Mouse (Mus musculus) skeletal muscle tissue, adult 2 months (tissue): Measurements from ENCODE around the gene G6pc2.
A peak's percentile ranks its signal among the peaks of the same experiment; 100 is the strongest.

Experiments
- DNase-seq: peaks from one replicate; pipeline ENCODE4 v3.0.0-alpha.2; 2012; ENCODE audit warnings: low read depth, low spot score

G6pc2 gene

DNA sequence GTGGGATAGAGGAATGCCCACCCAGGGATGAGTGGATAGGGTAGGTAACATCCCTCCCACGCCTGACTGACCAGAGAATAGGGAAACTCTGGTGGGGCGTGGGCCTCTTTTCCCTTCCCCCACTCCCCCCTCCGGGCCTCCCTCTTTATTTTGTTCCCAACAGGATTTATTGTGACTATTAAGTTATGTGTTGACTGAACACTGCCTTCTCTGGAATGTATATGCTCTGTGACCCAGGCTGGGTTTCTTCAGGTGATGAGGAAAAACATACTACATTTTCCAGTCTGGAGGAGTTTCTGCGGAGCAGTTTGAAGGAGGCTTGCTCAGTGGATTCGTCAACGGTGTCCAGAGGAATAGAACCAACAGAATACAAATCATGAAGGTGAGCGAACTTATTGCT, at the start of gene G6pc2:
Gene G6pc2, plus strand, starts transcription at position 301 of the 400 bp plus-strand sequence.
- no peak for DNase-seq

DNA sequence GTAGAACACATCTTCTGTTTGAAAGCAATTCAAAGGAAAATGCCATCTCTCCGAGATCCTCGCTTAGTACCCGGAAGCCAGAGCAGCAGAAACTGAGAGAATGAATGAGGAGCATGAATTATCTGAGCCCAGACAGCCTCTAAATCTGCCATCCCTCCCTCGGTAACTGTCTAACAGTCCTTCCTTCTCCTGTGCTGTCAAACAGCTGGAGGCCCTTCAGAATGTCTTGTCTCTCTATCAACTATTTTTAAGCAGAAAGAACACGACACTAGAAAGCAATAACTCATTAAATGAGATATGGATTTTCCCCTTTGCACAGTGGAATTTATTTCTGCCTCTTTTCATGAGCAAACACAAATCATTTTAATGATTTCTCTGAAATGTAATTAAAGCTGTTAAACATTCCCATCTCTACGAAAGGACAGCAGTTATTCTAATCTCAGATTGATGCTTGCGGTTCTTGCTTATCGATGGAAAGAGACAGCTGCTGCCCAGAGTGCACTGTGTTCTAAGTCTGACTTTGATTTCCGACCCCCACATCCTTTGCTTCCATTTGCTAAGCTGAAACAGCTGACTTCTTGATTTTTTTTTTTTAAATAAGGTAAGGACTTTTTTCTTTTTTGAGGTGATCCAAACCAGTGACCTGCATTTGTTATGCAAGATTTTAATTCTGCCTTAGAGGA, 40.3 kb upstream of the G6pc2 start:
- no peak for DNase-seq

DNA sequence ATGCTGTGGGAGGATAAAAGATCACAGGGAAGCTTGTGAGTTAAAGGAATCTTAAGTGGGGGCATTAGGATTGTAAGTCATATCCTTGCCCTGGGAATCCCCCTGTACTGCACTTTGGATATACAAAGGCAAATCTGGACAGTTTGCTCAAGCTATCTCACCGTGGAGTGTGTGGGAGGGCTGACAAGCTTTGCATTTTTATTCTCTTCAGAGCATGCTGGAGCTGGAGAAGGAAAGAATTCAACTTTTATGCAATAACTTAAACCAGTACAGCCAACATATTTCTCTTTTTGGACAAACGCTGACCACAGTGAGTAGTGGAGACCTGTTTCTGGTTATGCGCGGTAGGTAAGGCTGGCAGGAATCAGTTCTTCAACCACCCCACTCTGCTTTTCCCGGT, 35.6 kb upstream of the G6pc2 start:
- DNase-seq: no peak

DNA sequence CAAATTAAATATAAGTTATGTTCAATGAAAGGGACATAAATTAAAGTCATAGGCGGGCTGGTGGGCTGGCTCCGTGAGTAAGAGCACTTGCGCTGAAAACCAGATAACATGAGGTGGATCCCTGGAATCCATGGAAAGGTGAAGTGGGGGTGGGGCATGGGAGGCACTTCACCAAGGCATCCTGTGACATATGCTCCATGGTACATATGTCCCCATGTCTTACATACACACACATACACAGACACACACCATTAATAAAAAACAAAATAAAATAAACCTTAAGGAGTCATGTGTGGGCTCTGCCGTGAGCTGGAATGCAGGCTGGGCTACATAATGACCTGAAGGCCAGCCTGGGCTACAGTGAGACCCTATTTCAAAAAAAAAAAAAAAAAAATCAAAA, 31.2 kb upstream of the G6pc2 start:
- DNase-seq: no peak

DNA sequence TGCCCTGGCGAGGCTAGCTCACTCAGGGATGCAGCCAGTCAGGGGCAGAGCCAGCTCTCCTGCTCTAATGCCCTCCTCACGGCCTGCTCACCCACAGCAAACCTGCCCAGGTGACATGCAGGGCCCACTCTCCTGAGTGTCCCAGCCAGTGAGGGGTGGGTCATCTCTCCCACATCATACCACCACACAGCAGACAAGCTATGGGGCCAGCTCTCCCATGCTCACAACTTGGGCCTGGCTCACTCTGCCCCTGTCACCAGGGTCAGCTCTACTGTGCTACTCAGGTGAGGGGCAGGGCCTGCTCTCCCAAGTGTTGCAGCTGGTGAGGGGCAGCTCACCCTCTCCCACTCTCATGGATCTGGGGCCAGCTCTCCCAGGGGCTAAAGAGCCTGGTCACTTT, 22.9 kb upstream of the G6pc2 start:
- DNase-seq: no peak

DNA sequence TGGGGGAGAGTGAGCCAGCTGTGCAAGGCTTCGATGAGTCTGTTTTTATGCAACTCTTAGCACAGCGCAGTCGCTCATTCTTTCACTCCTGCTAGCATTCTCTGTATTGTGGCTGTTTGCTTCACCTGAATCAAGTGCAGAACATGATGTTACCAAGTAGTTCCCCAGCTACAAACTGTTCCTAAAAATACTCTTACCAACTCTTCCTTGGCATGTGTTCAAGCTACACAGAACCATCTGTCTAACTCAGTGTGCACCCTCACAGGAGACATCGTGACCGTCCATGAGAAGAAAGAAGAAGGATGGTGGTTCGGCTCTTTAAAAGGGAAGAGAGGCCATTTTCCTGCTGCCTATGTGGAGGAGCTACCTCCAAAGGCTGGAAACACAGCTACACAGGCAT, 22.1 kb upstream of the G6pc2 start:
- no peak for DNase-seq

DNA sequence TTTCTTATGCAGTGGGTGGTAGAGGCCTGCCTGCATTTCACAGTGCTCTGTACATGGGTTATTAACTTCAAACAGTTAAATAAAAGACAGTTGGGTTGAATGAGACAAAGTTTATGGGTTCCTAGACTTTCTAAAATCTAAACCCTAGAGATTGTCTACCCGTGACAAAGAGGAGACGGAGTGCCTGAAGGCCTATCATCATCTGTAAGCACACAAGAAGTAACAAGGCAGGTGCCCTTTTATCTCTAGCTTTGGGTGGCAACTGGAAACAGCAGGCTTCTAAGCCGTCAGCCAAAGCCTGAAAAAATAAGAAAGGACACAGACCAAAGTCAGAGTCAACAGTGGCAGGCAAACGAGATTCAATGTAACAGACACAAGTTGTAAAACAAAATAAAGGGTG, 21.7 kb upstream of the G6pc2 start:
- DNase-seq: no peak

DNA sequence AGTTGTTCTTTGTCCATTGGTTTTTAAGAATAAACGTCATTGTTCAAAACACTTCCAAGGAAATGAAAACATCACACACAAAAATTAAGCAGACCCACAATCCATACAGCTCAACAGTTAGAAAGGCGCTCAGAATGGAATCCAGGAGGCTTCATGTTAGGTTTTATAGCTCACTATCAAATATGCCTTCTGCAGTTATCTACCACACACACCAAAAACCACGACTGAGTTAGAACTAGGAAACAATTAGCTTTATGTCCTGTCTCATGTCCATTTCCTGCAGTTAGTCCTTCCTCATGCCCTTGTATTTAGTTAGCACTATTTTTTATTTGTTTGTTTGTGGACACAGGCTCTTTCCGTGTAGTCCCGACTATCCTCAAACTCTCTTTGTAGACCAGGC, 19.8 kb upstream of the G6pc2 start:
- no peak for DNase-seq

DNA sequence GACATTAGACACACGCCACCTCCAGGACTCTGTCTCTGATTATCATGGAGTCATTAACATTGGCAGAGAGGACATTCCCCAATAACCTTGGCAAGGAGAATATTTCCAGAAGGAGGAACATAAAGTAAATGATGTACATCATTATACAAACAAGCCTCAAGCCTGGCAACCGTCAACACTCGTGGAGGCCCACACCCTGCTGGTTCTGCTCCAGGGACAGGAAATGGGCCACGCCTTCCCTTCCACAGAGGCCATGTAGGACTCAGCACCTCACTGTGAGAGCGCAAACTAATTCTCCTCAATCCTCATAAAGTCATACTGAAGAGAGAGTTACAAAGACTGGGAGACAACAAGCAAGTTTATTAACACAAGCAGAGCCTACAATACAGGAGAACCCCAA, 17.3 kb upstream of the G6pc2 start:
- DNase-seq: no peak

DNA sequence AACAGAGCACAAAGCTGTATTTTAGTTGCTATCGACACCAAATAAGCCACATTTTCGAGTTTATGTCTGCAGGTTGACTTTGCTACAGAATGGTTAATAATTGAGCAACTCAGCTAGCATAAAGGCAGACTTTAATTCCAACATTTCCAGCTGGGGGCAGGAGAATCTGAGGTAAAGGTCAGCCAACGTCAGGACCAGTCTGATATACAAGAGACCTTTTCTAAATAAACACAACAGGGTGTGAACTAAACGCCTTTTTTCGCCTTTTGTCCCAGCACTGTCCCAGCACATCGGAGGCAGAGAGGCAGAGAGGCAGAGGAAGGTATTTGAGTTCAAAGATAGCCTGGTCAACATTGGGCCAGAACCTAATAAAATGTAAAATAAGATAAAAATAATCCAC, 5.7 kb upstream of the G6pc2 start:
- DNase-seq: no peak

DNA sequence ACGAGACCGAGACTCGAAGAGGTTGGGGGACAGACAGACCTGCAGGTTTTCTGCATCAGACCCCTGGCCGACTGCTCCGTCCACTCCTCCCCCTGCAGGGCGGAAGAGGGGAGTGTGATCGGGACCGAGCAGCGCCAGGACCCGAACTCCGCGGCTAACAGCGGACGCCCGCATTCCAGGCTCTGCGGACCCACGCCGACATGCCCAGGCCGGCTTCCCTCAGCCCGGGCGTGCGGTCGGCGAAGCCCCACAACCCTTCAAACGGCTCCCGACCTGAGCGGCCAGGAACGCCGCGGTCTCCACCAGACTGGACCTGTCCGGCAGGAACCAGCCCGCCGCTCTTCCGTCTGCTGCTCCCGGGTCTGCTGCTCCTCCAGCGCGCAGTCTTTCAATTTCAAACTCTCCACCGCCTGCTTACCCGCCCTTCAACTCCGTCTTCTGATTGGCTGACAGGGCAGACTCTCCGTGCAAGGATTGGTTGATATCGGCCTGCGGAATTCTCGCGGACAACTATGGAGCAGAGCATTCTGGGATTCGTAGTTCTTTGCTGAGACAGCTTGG, 5.0 kb upstream of the G6pc2 start, which contains the start of gene Spc25:
Gene Spc25, minus strand, starts transcription at position 404 of the 561 bp plus-strand sequence.
- DNase-seq: peak; percentile 92

DNA sequence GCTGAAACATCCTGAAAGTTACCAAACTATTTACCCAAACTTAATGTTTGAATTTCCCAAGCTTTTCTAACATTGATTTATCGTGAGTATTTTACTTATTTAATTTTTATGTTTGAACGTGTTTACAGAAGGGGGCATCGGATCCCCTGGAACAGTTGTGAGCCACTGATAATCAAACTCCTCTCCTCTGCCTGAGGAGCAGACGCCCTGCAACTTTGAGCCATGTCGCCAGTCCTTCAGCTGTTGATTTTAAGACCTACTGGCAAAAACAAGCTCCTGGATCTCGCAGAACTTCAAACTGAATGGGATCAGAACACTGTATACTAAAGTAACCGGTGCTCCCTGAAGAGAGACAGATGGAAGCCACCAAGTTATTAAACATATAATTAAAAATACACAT, 4.3 kb upstream of the G6pc2 start:
- DNase-seq: no peak

DNA sequence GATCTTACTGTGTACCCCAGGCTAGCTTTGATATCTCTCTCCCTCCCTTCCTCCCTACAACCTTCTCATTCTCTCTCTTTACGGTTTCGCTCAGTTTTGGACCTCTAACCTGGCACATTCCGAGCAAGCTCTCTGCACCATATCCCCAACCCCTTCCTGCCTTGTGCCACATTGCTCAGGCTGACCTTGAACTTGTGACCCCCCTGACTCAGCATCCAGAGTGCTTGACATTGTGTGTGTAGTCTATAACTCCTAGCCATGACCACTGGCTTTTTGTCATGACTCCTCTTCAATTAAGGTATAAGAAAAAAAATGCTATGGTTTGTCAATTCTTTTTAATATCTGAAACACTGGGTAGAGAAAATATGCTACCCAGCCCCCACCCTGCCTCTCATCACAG, 1.2 kb upstream of the G6pc2 start:
- DNase-seq: no peak

DNA sequence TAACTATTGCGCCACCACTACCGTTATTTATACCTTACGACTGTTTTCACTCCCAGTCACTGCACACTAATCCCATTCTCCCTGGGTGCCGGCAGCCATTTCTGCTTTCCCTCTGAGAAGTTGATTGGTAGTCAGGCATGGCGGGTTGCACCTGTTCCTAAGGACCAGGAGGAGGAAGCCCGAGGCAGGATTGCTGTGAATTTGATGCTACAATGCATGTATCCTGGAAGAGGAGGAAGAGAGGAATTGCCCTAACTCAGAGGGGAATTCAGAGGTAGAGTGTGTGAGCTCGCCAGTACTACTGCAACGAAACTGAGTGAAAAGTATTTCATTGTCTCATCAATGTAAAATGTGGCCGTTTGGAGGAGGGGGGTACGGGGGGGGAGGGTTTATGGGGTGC, 1.8 kb downstream of the G6pc2 start:
- no peak for DNase-seq

DNA sequence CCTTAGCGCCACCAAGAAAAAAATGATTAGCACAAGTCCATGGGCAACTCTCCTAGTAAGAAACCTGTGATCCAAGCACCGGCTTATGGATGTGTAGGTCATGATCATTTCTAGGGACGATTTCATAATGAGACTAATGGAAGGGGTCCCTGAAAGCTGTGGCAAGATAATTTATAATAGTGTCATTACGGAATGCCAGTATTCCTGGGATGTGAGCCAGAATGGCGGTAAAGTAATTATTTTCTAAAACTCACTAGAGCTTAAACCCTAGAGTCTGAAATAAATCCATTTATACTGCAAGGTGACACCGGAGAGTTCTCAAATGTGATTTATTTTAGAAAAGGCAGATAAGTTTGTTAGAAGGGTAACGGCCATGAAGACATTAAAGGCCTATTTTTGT, 4.4 kb downstream of the G6pc2 start:
- no peak for DNase-seq

DNA sequence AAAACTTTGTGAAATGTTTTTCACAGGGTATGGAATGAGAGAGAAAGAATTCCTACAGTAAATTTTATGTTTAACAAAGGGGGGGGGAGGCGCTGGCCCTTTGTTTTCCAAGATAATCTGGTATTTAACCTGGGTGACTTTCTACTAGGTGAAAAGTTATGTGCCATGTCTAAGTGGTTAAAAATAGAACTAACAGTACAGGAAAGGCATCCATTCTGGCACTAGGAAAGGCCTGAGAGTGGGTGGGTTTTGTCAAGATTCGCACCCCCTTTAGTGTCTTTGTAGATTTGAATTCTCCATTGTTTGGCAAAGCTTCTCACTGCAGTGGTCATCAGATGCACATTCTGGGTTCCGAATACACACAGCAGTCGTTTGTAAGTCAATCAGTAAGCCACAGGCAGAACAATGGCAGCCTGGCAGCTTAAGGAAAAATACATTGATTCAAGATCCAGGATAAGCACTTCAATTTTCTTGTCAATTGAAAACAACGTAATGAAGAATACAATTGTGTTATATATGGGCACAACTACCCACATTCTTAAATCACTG, 11.1 kb downstream of the G6pc2 start:
- no peak for DNase-seq

DNA sequence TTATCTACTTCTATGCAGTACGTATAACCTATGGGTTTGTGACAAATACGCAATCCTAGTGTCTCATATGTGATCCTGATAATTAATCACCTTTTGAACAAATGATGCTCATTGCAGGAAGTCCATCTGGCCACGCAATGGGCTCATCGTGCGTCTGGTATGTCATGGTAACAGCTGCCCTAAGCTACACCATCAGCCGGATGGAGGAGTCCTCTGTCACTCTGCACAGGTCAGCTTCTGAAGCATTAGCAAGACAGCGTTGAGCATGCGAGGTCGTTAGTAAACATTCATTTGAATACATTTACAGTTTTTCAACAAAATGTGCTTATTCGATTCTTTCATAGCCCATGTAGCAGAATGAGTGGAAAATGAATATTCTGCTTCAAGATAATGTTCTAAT, 11.9 kb downstream of the G6pc2 start:
- DNase-seq: no peak

DNA sequence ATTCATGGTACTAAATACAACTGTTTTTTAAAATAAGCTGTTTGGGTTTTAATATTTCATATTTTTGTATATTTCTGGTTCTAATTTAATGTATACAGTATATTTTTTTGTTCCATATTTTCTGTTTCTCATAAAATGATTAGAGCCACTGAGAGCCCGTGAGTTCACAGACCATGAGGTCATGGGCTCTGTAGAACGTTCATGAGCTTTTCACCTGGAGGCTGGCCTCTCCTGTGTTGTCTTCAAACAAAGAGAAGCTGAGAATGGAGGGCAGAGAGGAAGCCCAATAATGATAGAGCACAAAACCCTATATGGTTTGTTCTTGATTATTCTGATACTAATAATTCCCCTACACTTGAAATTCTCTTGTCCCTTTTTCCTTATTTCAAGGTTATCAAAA, 13.9 kb downstream of the G6pc2 start:
- DNase-seq: no peak

DNA sequence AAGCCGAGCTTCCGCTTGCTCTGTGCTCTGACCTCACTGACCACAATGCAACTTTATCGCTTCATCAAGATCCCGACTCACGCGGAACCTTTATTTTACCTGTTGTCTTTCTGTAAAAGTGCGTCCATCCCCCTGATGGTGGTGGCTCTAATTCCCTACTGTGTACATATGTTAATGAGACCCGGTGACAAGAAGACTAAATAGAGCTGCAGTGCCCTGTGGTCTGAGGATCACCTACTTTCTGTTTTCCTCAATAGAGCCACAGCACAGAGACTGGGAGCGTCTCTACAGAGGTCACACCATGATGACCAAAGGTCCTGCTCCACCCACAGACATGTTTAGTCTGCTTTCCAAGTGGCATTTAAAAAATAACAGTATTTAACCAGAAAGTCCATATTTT, 16.0 kb downstream of the G6pc2 start:
- DNase-seq: no peak

DNA sequence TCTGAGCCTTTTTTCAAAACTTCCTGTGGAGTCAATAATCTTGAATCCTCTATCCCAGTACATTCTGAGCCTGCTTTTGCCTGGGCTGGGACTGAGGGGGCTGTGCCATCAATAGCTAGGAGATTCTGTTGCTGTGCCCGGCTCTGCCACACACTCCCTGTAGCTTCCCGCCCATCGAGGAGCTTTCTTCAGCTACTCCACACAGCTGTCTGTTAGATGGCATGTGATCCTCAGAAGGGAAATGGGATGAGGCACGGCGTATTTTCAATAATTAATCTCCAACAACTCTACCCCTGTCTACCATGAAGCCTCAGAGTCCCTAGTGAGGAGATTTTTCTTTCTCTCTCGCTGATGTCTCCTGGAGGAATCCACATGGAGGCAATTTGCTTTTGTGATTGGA, 17.8 kb downstream of the G6pc2 start:
- no peak for DNase-seq

DNA sequence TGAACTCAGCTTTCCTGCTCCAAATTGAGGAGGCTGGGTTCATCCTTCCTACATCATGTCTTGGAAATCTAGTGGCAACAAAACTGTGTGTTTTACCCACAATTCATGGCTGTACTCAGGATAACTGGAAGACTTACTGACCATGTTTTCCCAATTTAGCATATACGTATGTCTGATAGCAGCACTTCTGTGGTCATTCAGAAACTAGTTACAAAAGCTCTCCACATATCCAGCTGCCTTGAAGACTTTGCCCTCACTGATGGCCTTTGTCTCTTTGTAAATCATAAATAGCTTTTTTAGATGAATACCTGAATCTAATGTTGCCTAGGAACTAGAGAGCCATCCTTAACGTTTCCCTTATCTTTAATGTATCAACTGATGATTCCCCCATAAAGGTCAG, 19.3 kb downstream of the G6pc2 start:
- no peak for DNase-seq

DNA sequence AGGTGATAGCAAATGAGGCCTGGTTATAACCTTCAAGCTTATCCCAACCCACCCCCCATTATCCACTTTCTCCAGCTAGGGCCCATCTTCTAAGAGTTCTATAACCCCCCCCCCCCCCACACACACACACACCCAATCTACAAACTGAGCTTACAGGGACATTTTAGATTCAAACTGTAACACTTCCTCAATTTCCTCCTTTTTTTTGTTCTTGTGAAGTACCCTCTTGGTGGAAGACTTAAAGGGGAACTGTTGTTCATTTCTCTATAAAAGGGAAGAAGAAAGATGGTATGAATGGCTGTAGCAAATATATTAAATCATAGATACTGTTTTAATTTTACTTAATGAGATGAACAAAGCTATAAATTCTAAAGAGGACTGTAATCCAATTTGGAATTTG, 21.2 kb downstream of the G6pc2 start:
- DNase-seq: no peak

DNA sequence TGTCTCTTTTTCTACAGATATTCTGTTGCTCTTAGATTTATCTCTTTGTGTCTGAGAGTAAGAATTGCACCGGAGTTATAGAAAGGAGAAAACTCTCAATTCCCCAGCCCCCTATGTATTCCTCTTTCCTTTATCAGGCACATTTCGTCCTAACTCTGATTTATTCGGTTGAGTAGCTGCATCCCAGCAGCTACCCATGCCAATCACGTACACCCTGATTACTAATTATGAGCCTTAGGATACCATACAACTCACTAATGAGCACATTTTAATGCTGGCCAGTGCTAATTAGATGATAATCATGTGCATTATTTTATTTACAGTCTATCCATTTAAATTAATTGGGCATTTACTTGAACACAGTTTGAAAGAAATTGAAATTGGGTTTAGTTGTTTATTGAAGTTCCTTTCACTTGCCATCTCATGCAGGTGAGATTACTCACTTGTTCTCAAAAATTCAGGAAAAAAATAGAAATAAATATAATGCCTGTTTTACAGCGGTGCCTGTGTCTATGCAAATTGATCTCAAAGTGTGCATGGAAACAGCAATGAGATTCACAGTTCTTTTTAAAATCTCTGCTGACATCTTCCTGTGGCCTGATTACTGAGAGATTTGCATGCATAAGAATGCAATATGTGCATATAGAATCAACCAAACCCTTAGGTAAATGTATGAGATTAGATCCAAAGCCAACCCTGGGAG, 24.3 kb downstream of the G6pc2 start:
- DNase-seq: no peak
